Mouse (Mus musculus) E14TG2a.4 (cell line): ENCODE results near the gene Ypel2.

Source experiments
- H3K27me3 ChIP-seq: 2 replicates; pipeline ENCODE4 v1.6.1; 2014; ENCODE audit warnings: low read length, control low read depth; ENCODE audit not compliant: insufficient read depth
- H3K36me3 ChIP-seq: 2 replicates; pipeline ENCODE4 v1.6.1; 2014; ENCODE audit warnings: low read length, control low read depth; ENCODE audit not compliant: insufficient read depth
- H3K4me1 ChIP-seq: replicated peaks from 2 replicates; pipeline ENCODE4 v1.6.1; 2014; ENCODE audit warnings: low read depth, low read length, control low read depth
- H3K4me3 ChIP-seq: replicated peaks from 2 replicates; pipeline ENCODE4 v1.5.1; 2014; ENCODE audit warnings: mild to moderate bottlenecking, low read length
- H3K9me3 ChIP-seq: 2 replicates; pipeline ENCODE4 v1.6.1; 2014; ENCODE audit warnings: low read length, control low read depth
- CTCF ChIP-seq: conservative IDR thresholded peaks from 2 replicates; pipeline ENCODE4 v1.5.1; 2014; ENCODE audit warnings: low read length
- NANOG ChIP-seq: IDR thresholded peaks from 2 replicates; pipeline ENCODE4 v1.6.1; 2014; ENCODE audit warnings: borderline replicate concordance, low read length, mixed read lengths
- POU5F1 ChIP-seq: IDR thresholded peaks from 2 replicates; pipeline ENCODE4 v1.6.1; 2014; ENCODE audit warnings: low read length, borderline replicate concordance

Gene Ypel2

DNA sequence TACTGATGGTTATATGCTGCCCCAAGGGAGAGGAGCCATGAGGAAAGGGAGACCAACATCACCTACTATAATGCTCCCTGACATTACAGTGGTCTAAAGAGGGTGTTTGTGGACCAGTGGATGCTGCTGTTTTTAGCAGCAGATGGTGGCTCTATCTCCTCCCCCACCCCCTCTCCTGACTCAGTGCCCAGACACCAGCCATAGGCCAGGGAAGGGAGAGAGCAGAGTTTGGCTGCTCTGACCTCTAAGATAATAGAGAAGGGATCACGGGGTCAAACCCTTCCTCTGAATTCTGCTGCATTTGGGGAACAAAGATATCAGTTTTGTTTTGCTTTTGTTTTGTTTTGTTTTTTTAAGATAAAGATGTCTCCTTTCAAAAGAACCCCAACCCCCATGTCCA is 30.5 kb downstream of the Ypel2 start:
- TF ChIP-seq CTCF (no peak), NANOG (no peak), POU5F1 (no peak)
- Histone ChIP-seq H3K27me3 (no peaks in the 10 kb centered on the region), H3K4me1 (peaks cover 36% of the 10 kb centered on the region), H3K36me3 (peaks cover 11% of the 10 kb centered on the region; the same call in 1 of the 2 replicates), H3K9me3 (no peaks in the 10 kb centered on the region), H3K4me3 (no peak overlapping the region)

DNA sequence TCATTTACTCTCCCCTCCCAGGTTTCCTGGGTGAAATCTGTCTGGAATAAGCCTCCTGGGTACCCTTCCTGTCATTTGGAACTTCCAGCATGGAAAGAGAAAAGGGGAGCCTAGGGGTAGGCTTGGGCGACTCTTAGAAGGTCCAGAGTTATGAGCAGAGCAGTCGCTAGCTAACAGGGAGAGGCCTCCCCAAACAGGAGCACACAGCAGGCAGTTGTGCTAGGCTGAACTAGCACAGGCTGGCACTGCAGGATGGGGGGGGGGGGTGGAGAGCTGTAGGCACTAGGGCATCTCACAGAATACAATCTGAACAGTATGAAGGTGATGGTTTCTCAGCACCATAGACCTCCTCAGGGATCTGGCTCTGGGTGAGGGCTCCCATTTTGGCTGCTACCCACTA is 31.1 kb downstream of the Ypel2 start:
- H3K36me3 ChIP-seq: peaks cover 11% of the 10 kb centered on the region; the same call in 1 of the 2 replicates
- no peaks in the 10 kb centered on the region for H3K9me3 ChIP-seq
- no peak overlapping the region for H3K4me3 ChIP-seq
- TF ChIP-seq NANOG: no peak
- H3K4me1 ChIP-seq: peaks cover 30% of the 10 kb centered on the region
- no peaks in the 10 kb centered on the region for H3K27me3 ChIP-seq

DNA sequence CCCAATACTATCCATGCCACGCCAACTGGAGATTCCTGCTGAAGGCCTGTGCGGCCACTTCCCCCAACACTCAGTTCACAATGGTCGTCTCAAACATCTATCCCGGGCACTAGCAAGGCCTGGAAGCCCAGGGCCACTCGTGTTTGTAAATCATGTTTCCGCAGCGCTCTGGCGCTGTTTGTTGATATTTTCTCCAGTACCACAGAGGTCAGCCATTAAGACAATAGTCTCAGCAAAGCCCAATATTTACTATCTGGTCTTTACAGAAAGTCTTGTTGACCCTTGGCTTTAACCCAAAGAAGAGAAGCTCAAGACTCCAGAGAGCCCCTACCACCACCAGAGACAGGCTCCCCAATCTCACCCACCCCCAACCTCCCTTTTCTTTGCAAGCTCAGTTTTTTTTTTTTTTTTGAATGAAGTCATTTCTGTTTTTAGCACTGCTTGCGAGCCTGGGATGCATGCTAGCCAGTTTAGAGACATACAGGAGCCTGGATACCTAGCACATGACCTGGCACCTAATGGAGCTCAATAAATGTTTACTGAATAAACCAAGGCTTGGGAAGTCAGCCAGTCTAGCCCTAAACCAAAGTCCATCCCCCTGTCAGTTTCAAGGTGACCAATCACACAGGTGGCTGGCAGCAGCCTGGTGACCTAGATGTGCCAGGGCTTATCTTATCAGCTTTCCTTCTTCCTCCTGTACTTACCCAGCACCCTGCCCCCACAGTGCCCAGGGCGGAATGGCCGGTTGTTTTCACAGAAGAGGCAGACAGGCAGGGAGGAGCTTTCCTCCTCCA is 31.8 kb downstream of the Ypel2 start:
- Histone ChIP-seq H3K9me3 (no peaks in the 10 kb centered on the region), H3K27me3 (no peaks in the 10 kb centered on the region), H3K36me3 (peaks cover 11% of the 10 kb centered on the region; the same call in 1 of the 2 replicates), H3K4me3 (no peak overlapping the region), H3K4me1 (peaks cover 23% of the 10 kb centered on the region)
- TF ChIP-seq POU5F1: no peak
- TF ChIP-seq CTCF: no peak
- no peak for TF ChIP-seq NANOG

DNA sequence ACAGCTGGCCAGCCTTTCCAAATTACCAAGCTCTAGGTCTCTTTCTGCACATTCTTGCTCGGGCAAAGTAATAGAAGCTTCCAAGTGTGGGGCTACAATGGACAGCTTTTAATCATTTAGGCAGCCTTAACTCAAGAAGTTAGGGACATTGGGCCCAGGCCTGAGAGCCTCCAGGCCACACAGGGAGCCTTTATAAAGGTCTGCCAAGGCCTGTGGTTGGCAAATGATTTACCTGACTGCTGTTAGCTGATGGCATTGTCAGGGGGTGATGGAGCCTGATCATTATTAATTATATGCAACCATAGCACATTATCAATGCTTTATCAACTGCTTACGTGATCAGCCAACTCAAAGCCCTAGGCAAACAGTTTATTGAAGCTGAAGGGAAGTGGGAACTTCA is 33.2 kb downstream of the Ypel2 start:
- Histone ChIP-seq H3K36me3 (peaks cover 11% of the 10 kb centered on the region; the same call in 1 of the 2 replicates), H3K4me3 (no peak overlapping the region), H3K27me3 (no peaks in the 10 kb centered on the region), H3K9me3 (no peaks in the 10 kb centered on the region), H3K4me1 (peaks cover 18% of the 10 kb centered on the region)
- no peak for TF ChIP-seq POU5F1
- TF ChIP-seq NANOG: no peak
- no peak for TF ChIP-seq CTCF

- H3K36me3 ChIP-seq: peaks cover 11% of the 10 kb centered on the region; the same call in 1 of the 2 replicates
- no peaks in the 10 kb centered on the region for H3K9me3 ChIP-seq
- H3K27me3 ChIP-seq: no peaks in the 10 kb centered on the region
- peaks cover 8% of the 10 kb centered on the region for H3K4me1 ChIP-seq
- no peak for TF ChIP-seq NANOG
- TF ChIP-seq POU5F1: no peak
- TF ChIP-seq CTCF: no peak
- H3K4me3 ChIP-seq: no peak overlapping the region
These were observed 34.5 kb downstream of the Ypel2 start for GRCm38 (mm10) chr11:86958721-86959675.

- H3K4me1 ChIP-seq: peaks cover 4% of the 10 kb centered on the region; the same call in 1 of the 2 replicates
- no peak overlapping the region for H3K4me3 ChIP-seq
- H3K27me3 ChIP-seq: no peaks in the 10 kb centered on the region
- H3K9me3 ChIP-seq: no peaks in the 10 kb centered on the region
- TF ChIP-seq POU5F1 (no peak), CTCF (no peak), NANOG (no peak)
- peaks cover 11% of the 10 kb centered on the region; the same call in 1 of the 2 replicates for H3K36me3 ChIP-seq
These were observed 35.3 kb downstream of the Ypel2 start for GRCm38 (mm10) chr11:86958182-86958581.

DNA sequence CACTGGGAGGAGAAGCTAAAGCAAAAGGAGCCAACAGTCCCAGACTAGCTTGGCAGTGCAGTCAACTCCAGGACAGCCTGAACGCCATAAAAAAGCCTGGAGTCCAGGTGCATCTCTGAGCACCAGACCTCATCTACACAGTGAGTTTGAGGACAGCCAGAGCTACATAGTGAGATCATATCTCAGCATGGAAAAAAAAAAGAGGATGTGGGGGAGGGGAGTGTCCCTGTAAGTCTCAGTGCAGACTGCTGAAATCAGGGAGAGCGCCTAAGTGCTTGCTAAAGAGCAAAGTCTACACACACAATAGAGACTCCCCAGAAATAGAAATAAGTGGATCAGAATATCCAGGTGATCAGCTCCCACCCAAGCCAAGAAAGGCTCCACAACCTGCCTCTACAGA is 37.1 kb downstream of the Ypel2 start:
- H3K36me3 ChIP-seq: 0 out of 2 replicates have a peak, but pooled peaks cover 11% of the 10 kb centered on the region
- H3K27me3 ChIP-seq: no peaks in the 10 kb centered on the region
- H3K4me1 ChIP-seq: peaks cover 4% of the 10 kb centered on the region; the same call in 1 of the 2 replicates
- H3K4me3 ChIP-seq: no peak overlapping the region
- TF ChIP-seq NANOG: no peak
- TF ChIP-seq CTCF: no peak
- no peak for TF ChIP-seq POU5F1
- no peaks in the 10 kb centered on the region for H3K9me3 ChIP-seq

DNA sequence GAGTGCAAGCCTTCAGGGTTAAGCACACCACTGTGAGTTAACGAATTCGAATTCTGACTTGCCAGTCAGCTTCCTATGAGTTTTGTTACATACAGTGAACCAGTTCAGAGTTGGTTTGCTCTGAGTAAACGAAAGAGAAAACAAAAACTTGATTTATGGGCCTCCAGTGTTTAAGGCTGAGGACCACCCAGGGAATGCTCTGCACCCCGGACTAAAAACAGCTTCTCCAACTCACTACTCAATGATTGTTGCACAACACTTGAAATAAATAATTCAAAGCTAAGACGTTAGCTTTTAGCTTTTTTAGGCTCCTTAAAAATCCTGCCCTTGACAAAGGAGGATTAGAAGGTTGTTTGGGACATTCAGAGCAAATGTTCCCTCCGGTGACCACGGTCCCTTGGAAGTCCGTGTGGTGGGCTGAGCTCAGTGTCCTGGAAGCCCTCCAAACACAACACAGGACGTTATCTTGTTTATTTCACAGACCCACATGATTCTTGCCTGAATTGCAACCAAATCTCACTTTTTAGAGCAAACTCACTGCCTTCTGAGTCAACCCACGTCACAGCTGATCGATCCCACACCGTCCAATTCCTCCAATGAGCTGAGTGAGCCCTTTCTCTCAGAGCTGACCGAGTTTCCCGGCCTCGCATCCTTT is 38.8 kb downstream of the Ypel2 start:
- 0 out of 2 replicates have a peak, but pooled peaks cover 6% of the 10 kb centered on the region for H3K36me3 ChIP-seq

More for the DNA sequence above, 38.8 kb downstream of the Ypel2 start:
- no peaks in the 10 kb centered on the region for H3K27me3 ChIP-seq
- TF ChIP-seq POU5F1 (no peak), NANOG (no peak), CTCF (no peak)
- no peak overlapping the region for H3K4me3 ChIP-seq
- H3K4me1 ChIP-seq: peaks cover 10% of the 10 kb centered on the region
- no peaks in the 10 kb centered on the region for H3K9me3 ChIP-seq
